Mouse (Mus musculus) heart, embryonic 12.5 days (tissue): Measurements from ENCODE around the gene Mrpl4. TPM values are rescaled to one million over a fixed set of nuclear protein-coding genes. Genes with fewer than 3 reads are reported as not detected.

ENCODE experiments used
- ATAC-seq: fragments of 200-750 bp; cut with Nextera tagmentation; 2 replicates; pipeline ENCODE4 v1.8.0; 2017; ENCODE audit warnings: moderate TSS enrichment, moderate library complexity; ENCODE audit not compliant: insufficient number of reproducible peaks, low FRiP score
- H3K27ac ChIP-seq: fragments of 300-500 bp; sonication (generic); 2 replicates; pipeline ENCODE4 v1.5.1; 2016; ENCODE audit warnings: mild to moderate bottlenecking, moderate library complexity; ENCODE audit not compliant: poor library complexity, severe bottlenecking
- H3K27me3 ChIP-seq: fragments of 300-500 bp; sonication (generic); replicated peaks from 2 replicates; pipeline ENCODE4 v1.6.1; 2016; ENCODE audit warnings: mild to moderate bottlenecking, moderate library complexity
- H3K36me3 ChIP-seq: fragments of 300-500 bp; sonication (generic); 2 replicates; pipeline ENCODE4 v1.6.1; 2016; ENCODE audit warnings: mild to moderate bottlenecking, moderate library complexity
- H3K4me1 ChIP-seq: fragments of 300-500 bp; sonication (generic); replicated peaks from 2 replicates; pipeline ENCODE4 v1.6.1; 2016; ENCODE audit warnings: mild to moderate bottlenecking
- H3K4me2 ChIP-seq: fragments of 300-500 bp; sonication (generic); 2 replicates; pipeline ENCODE4 v1.6.1; 2016; ENCODE audit warnings: mild to moderate bottlenecking, moderate library complexity
- H3K4me3 ChIP-seq: fragments of 300-500 bp; sonication (generic); 2 replicates; pipeline ENCODE4 v1.5.1; 2016; ENCODE audit warnings: mild to moderate bottlenecking
- H3K9ac ChIP-seq: fragments of 300-500 bp; sonication (generic); 2 replicates; pipeline ENCODE4 v1.6.1; 2016; ENCODE audit warnings: mild to moderate bottlenecking, moderate library complexity
- H3K9me3 ChIP-seq: fragments of 300-500 bp; sonication (generic); replicated peaks from 2 replicates; pipeline ENCODE4 v1.6.1; 2016; ENCODE audit warnings: mild to moderate bottlenecking, moderate library complexity
- WGBS: fragments of 180-500 bp; shearing (Covaris S2); methylation state at CpG from one replicate; pipeline ENCODE4 v1.1.7; 2016; 5-methylcytosine and 5-hydroxymethylcytosine counted together
- polyA plus RNA-seq: library from polyadenylated mRNA; unstranded; fragments of >200 nt; fragmentation: Nextera tagmentation; extraction: Ambion mirVana; gene quantifications from 2 replicates; pipeline ENCODE4 v1.2.1, GENCODE M21; 2016

Gene Mrpl4
- polyA plus RNA-seq, 1 experiment from 2014 or later, result 123 TPM

GRCm38 (mm10) chr9:20973682-20974075 lies 28.9 kb upstream of the Mrpl4 start:
- peak overlapping the region; percentile 45 for H3K4me2 ChIP-seq
- 0 out of 2 replicates have a peak overlapping the region, but pooled peaks have one; percentile 1 for H3K4me3 ChIP-seq
- peaks cover 43% of the 10 kb centered on the region for H3K4me1 ChIP-seq
- ATAC-seq, result no peak
- H3K9me3 ChIP-seq, result no peaks in the 10 kb centered on the region
- H3K36me3 ChIP-seq, result peaks cover 12% of the 10 kb centered on the region
- WGBS, result 56% methylated on average over 6 of the region's 6 CpGs
- H3K9ac ChIP-seq, result peak overlapping the region; percentile 30
- H3K27me3 ChIP-seq, result no peaks in the 10 kb centered on the region
- no peak overlapping the region for H3K27ac ChIP-seq

GRCm38 (mm10) chr9:20975431-20976215 lies 26.9 kb upstream of the Mrpl4 start:
- H3K4me3 ChIP-seq, result peak overlapping the region; percentile 84
- no peaks in the 10 kb centered on the region for H3K9me3 ChIP-seq
- H3K27ac ChIP-seq, result peak overlapping the region; percentile 89
- peak overlapping the region; percentile 87 for H3K9ac ChIP-seq
- H3K4me2 ChIP-seq, result peak overlapping the region; percentile 96
- peak; percentile 70 for ATAC-seq
- peaks cover 6% of the 10 kb centered on the region; the same call in 1 of the 2 replicates for H3K36me3 ChIP-seq
- peaks cover 50% of the 10 kb centered on the region for H3K4me1 ChIP-seq
- no peaks in the 10 kb centered on the region for H3K27me3 ChIP-seq
- WGBS, result under 1% methylated on average over 45 of the region's 45 CpGs

- whole genome bisulfite sequencing, result under 1% methylated on average over 47 of the region's 47 CpGs
- peak within 1 kb of the TSS; percentile 96 for H3K4me2 ChIP-seq
These were observed 26.1 kb upstream of the Mrpl4 start, which contains the start of gene S1pr2 for GRCm38 (mm10) chr9:20976216-20976960. Gene S1pr2, minus strand, starts transcription at chr9:20976781.

GRCm38 (mm10) chr9:20976961-20977689 lies 25.4 kb upstream of the Mrpl4 start:
- WGBS, result 3% methylated on average over 4 of the region's 4 CpGs
- no peak overlapping the region for H3K9ac ChIP-seq
- peaks cover 45% of the 10 kb centered on the region for H3K4me1 ChIP-seq

More at GRCm38 (mm10) chr9:20976216-20976960, 26.1 kb upstream of the Mrpl4 start, which contains the start of gene S1pr2:
- Histone ChIP-seq H3K9me3 (no peaks in the 10 kb centered on the region), H3K4me3 (peak within 1 kb of the TSS; percentile 84), H3K27ac (peak within 1 kb of the TSS; percentile 89), H3K36me3 (peaks cover 6% of the 10 kb centered on the region; the same call in 1 of the 2 replicates), H3K9ac (peak within 1 kb of the TSS; percentile 87), H3K27me3 (no peaks in the 10 kb centered on the region), H3K4me1 (peaks cover 50% of the 10 kb centered on the region)
- ATAC-seq, result peak; percentile 61

GRCm38 (mm10) chr9:20978409-20979095 lies 24.0 kb upstream of the Mrpl4 start:
- Histone ChIP-seq H3K4me1 (peaks cover 38% of the 10 kb centered on the region), H3K27me3 (no peaks in the 10 kb centered on the region), H3K4me3 (no peak overlapping the region), H3K9ac (no peak overlapping the region), H3K4me2 (no peak overlapping the region), H3K9me3 (no peaks in the 10 kb centered on the region), H3K27ac (peak overlapping the region; percentile 37), H3K36me3 (no peaks in the 10 kb centered on the region)
- ATAC-seq, result no peak
- 61% methylated on average over 10 of the region's 10 CpGs for WGBS

More at GRCm38 (mm10) chr9:20976961-20977689, 25.4 kb upstream of the Mrpl4 start:
- peak overlapping the region; percentile 96 for H3K4me2 ChIP-seq
- peak overlapping the region; percentile 84 for H3K4me3 ChIP-seq
- H3K27ac ChIP-seq, result peak overlapping the region; percentile 89; the same call in 1 of the 2 replicates
- ATAC-seq, result no peak
- H3K27me3 ChIP-seq, result no peaks in the 10 kb centered on the region
- H3K36me3 ChIP-seq, result peaks cover 6% of the 10 kb centered on the region; the same call in 1 of the 2 replicates
- H3K9me3 ChIP-seq, result no peaks in the 10 kb centered on the region

GRCm38 (mm10) chr9:20979181-20979580 lies 23.4 kb upstream of the Mrpl4 start:
- H3K4me2 ChIP-seq, result no peak overlapping the region
- H3K4me3 ChIP-seq, result no peak overlapping the region
- H3K27ac ChIP-seq, result peak overlapping the region; percentile 37
- no peaks in the 10 kb centered on the region for H3K36me3 ChIP-seq
- no peaks in the 10 kb centered on the region for H3K27me3 ChIP-seq
- ATAC-seq, result no peak
- 47% methylated on average over 5 of the region's 5 CpGs for WGBS
- peaks cover 33% of the 10 kb centered on the region for H3K4me1 ChIP-seq
- no peak overlapping the region for H3K9ac ChIP-seq
- H3K9me3 ChIP-seq, result no peaks in the 10 kb centered on the region

GRCm38 (mm10) chr9:20979769-20980168 lies 22.8 kb upstream of the Mrpl4 start:
- H3K4me3 ChIP-seq, result no peak overlapping the region
- no peak for ATAC-seq
- no peaks in the 10 kb centered on the region for H3K36me3 ChIP-seq
- H3K27ac ChIP-seq, result no peak overlapping the region
- H3K4me2 ChIP-seq, result no peak overlapping the region
- WGBS, result 79% methylated on average over 7 of the region's 7 CpGs
- peaks cover 28% of the 10 kb centered on the region for H3K4me1 ChIP-seq
- no peaks in the 10 kb centered on the region for H3K27me3 ChIP-seq
- H3K9me3 ChIP-seq, result no peaks in the 10 kb centered on the region
- H3K9ac ChIP-seq, result no peak overlapping the region

GRCm38 (mm10) chr9:20982171-20982570 lies 20.4 kb upstream of the Mrpl4 start:
- no peak overlapping the region for H3K9ac ChIP-seq
- no peak overlapping the region for H3K27ac ChIP-seq
- ATAC-seq, result no peak
- H3K4me2 ChIP-seq, result no peak overlapping the region
- H3K27me3 ChIP-seq, result no peaks in the 10 kb centered on the region
- H3K4me1 ChIP-seq, result peaks cover 20% of the 10 kb centered on the region
- WGBS, result 72% methylated on average over 3 of the region's 3 CpGs
- no peaks in the 10 kb centered on the region for H3K36me3 ChIP-seq
- H3K9me3 ChIP-seq, result no peaks in the 10 kb centered on the region
- H3K4me3 ChIP-seq, result no peak overlapping the region

- Histone ChIP-seq H3K4me2 (no peak overlapping the region), H3K27me3 (peaks cover 4% of the 10 kb centered on the region; the same call in 1 of the 2 replicates), H3K4me3 (no peak overlapping the region), H3K4me1 (peaks cover 17% of the 10 kb centered on the region), H3K27ac (no peak overlapping the region), H3K36me3 (no peaks in the 10 kb centered on the region), H3K9me3 (no peaks in the 10 kb centered on the region), H3K9ac (no peak overlapping the region)
- no peak for ATAC-seq
- WGBS, result 39% methylated on average over 5 of the region's 5 CpGs
These were observed 19.4 kb upstream of the Mrpl4 start for GRCm38 (mm10) chr9:20983169-20983568.

- Histone ChIP-seq H3K27me3 (peaks cover 18% of the 10 kb centered on the region; the same call in 1 of the 2 replicates), H3K4me1 (peaks cover 14% of the 10 kb centered on the region), H3K9me3 (no peaks in the 10 kb centered on the region), H3K4me3 (no peak overlapping the region), H3K4me2 (no peak overlapping the region), H3K36me3 (no peaks in the 10 kb centered on the region), H3K9ac (no peak overlapping the region), H3K27ac (no peak overlapping the region)
- ATAC-seq, result no peak
- 59% methylated on average over 15 of the region's 15 CpGs for WGBS
These were observed 15.4 kb upstream of the Mrpl4 start for GRCm38 (mm10) chr9:20986952-20987686.
